Mouse (Mus musculus) inflammation-experienced regulatory T-cells, adult 6 months (primary cell): ENCODE measurements around the gene Mrpl42. TPM values are rescaled to one million over a fixed set of nuclear protein-coding genes. Genes with fewer than 3 reads are reported as not detected.
"Not testable (repeated sequence)": the region's sequence is repeated elsewhere in the genome, so short reads cannot be mapped to it uniquely, and the experiment has no call there.

Experiments
- ATAC-seq: one replicate; pipeline ENCODE4 v1.8.0; 2017
- polyA plus RNA-seq, 3 experiments: library from polyadenylated mRNA; unstranded; fragments of 100-300 nt; shearing (Covaris generic); gene quantifications; one replicate each; pipeline ENCODE4 v1.2.1; 2017

The Mrpl42 gene
- 100 to 1,000 TPM; 164 to 240 (median 184) TPM for polyA plus RNA-seq

DNA sequence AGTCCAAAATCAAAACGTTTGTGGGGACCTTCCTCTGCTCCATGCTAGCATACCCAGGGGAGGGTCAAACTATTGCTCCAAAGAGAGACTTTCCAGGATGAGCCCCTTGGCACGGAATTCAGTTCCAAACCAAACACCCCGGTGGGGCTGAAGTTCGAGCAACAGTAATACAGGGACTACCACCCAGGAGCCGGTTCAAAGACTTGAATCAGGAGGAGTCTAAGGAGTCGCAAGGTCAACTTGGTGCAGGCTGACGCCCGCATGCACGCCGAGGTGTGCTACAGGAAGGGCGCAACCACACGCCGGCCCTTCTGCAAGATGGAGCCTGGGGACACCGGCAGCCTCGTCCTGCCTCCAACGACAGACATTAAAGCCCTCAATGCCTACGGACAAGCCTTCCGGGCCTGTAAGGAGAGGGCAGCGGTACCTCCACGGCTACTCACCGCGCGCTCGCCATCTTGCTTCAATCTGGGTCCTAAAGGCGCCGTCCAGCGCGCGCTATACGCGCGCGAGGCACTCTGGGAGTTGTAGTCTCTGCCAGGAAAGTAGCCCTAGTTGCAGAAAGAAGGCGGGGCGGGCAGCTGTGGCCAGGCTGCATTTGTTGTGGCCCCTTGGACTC is at the start of gene Mrpl42:
Mrpl42 (minus strand) TSS at position 478 of the 619 bp plus-strand sequence.
- ATAC-seq, result peak; percentile 96

- peak; percentile 38 for ATAC-seq
These were observed 48.8 kb upstream of the Mrpl42 start for GRCm38 (mm10) chr10:95550506-95550905.

DNA sequence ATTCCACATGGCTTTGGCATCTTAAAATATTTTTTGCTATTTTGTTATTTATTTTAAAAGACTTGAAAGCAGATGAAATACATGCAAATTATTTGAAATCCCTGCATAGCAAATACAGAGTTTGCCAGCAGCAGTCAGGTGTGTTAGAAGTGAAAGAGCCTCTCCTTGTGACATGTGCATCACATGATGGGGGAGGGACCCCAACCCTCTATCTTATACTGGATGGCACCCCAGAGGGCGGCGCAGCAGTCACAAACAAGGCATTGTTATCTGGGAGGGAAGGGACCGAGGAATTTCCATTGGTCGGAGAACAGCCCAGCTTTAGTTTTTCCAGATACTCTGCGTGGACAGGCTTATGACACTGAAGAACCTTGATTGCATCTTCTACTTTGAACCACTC is 47.3 kb upstream of the Mrpl42 start:
- ATAC-seq, result not testable (repeated sequence)

DNA sequence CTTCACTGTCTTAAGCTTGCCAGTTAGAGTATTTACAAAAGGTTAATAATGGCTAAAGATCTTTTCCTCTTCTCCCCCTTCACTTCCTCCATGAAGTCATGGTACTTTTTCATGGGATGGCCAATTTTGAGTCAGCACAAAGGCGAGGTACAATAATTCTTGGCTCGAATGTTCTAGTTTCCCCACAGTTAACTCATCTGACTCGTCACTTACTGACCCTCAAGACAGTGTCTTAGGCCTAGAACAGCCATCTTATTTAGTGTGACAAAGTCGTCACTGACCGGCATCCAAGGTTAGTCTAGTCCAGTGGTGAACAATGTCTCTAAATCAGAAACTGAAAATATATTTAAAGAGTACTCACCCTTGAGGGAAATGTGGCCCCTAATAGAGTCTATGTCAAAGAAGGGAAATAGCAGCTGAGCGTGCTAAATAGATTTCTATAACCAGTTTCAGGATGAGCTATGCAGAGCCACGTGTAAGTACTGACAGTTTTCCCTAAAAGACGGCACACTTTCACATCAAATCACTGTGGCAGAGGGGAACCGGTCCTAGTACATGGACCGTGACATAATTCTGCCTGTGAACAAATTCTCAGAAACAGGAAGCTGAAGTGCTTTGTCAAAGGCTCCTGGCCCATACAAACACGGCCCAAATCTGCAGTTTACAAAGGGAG is 46.5 kb upstream of the Mrpl42 start:
- no peak for ATAC-seq

- no peak for ATAC-seq
These were observed 44.4 kb upstream of the Mrpl42 start for GRCm38 (mm10) chr10:95546178-95546577.

DNA sequence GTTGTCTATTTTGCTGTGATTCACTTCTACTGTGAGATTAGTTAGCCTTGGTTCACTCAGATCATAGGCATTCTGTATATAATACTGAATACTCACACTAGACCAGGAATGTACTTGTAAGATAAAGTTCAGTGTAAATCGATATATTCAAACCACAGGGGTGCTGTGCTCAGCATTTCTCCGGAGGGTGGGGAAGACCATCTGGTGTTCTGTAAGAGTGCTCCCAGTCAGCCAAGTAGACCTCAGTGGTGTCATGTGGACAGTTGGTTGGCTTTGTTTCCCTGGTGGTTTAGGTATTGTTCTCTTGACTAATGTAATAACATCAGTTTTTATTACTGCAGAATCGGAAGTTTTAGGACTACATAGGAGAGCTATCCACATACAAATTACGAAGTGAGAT is 43.3 kb upstream of the Mrpl42 start:
- no peak for ATAC-seq

- ATAC-seq, result no peak
These were observed 42.9 kb upstream of the Mrpl42 start for GRCm38 (mm10) chr10:95544651-95545050.

GRCm38 (mm10) chr10:95544004-95544403 is 42.3 kb upstream of the Mrpl42 start:
- ATAC-seq, result no peak

GRCm38 (mm10) chr10:95543377-95543776 is 41.6 kb upstream of the Mrpl42 start:
- no peak for ATAC-seq

DNA sequence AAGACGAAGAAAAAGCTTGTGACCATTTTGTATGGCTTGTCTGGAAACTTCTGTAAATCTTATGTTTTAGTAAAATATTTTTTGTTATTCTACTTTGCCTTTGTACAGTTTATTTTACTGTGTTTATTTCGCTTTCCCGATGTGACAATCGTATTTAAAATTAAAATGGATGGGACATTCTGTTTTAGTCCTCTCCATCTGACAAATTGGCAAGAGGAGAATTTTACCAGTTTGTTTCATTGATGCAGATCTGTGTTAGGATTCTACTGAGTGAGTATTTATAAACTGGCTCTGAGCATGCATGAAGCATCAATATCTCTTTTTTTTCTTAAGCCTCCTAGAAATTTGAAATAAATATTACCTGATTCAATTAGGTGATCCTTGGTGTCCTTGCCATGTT is 41.2 kb upstream of the Mrpl42 start:
- ATAC-seq, result no peak

- ATAC-seq, result no peak
These were observed 38.1 kb upstream of the Mrpl42 start for GRCm38 (mm10) chr10:95539841-95540240.

- ATAC-seq, result no peak
These were observed 37.5 kb upstream of the Mrpl42 start for GRCm38 (mm10) chr10:95539260-95539659.

DNA sequence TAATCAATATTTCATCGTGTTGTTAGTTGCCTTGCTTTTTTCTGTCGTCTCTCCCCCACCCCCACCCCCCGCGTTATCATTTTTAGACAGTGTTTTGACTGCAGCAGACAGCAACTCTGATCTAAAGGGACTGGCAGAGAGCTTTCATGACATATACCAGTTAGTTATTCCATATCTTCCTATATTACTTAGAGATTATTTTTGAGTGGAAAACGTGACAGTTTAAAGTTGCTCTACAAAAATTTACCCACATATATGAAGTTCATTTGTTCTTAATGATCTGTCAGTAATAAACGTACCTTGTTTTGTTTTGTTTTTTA is 34.4 kb upstream of the Mrpl42 start:
- ATAC-seq, result no peak

DNA sequence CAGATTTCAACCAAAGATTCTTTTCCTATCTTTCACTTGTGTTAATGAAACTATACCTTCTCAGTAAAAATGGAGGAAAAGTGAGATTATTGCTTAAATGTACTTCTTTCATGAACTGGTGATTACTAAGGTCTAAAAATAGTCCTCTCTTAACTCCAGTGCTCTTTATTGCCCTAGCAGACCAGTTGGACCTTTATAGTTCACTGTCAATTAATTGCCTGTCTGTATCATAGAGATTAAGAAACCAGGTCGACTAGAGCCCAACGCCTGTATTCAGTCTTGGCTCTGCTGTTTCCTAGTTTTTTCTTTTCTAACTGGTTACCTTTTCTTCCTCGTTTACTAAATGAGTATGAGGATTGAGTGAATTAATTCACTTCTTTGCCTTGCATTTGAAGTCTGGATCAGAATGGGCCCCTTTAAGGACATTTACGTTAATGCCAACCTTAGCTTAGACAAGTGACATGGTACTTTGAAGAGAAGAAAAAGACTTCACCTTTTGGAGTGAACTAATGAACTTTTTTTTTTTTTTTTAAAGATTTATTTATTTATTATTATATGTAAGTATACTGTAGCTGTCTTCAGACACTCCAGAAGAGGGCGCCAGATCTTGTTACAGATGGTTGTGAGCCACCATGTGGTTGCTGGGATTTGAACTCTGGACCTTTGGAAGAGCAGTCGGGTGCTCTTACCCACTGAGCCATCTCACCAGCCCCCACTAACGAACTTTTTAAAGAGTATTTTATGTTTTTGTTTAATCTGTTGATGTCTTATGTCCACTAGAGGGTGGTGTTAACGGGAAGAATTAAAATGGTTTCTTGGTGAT is 33.9 kb upstream of the Mrpl42 start:
- ATAC-seq, result no peak

- ATAC-seq, result no peak
These were observed 31.6 kb upstream of the Mrpl42 start for GRCm38 (mm10) chr10:95533382-95533781.

- ATAC-seq, result no peak
These were observed 31.2 kb upstream of the Mrpl42 start for GRCm38 (mm10) chr10:95532916-95533315.

GRCm38 (mm10) chr10:95530551-95531121 is 28.9 kb upstream of the Mrpl42 start:
- ATAC-seq, result peak; percentile 41

DNA sequence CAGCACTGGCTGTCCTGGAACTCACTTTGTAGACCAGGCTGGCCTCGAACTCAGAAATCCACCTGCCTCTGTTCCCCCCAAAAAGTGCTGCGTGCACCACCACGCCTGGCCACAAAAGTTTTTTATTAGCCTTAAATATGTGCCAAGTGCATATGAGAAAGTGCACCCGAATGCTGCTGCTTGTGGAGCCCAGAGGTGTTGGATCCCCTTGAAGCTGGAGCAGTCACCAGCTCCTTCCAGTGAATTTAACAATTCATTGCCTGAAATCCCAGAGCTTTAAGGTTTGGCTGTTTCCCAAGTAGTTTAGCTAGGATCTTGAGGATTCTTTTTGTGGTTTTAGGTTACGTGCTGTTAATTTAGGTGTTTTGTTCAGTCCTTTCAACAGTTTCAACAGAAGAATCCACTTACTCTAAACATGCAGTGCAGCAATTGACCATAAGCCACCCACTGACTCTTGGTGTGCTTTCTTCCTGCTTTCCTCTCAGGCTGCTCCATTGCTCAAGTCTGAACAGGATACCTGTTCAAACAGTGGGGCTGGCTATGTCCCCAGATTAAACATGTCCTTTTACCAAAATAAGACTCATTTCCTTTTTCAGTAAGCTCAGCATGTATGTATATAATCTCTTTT is 24.9 kb upstream of the Mrpl42 start:
- ATAC-seq, result peak; percentile 42

GRCm38 (mm10) chr10:95525871-95526270 is 24.1 kb upstream of the Mrpl42 start:
- no peak for ATAC-seq

DNA sequence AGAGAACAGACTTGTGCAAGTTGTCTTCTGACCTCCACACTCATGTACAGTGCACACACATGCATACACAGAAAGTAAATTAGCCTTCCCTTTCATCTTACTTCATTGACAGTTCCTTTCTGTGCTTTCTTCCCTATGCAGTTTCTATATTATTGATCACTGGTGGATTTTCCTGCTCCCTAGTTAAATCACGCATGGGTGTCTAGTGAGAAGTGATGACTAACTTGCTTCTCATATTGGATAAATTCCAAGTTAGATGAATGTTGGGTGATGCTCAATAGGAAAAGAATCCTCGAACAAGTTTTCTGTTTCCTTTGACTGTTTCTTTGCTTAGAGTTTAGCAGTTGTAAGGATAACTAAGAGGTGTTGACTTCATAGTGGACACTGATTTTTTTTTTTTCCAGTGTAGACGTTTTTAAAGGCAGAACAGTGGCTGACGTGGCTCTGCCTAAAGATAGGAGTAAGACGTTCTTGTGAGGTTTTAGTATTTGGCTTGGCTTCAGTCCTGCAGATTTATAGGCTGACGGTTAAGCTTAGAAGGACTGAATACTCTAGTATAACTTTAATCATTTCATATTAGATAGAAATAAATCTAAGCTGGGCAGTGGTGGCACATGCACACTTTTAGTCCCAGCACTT is 23.4 kb upstream of the Mrpl42 start:
- no peak for ATAC-seq

GRCm38 (mm10) chr10:95517656-95518055 is 15.9 kb upstream of the Mrpl42 start:
- no peak for ATAC-seq

DNA sequence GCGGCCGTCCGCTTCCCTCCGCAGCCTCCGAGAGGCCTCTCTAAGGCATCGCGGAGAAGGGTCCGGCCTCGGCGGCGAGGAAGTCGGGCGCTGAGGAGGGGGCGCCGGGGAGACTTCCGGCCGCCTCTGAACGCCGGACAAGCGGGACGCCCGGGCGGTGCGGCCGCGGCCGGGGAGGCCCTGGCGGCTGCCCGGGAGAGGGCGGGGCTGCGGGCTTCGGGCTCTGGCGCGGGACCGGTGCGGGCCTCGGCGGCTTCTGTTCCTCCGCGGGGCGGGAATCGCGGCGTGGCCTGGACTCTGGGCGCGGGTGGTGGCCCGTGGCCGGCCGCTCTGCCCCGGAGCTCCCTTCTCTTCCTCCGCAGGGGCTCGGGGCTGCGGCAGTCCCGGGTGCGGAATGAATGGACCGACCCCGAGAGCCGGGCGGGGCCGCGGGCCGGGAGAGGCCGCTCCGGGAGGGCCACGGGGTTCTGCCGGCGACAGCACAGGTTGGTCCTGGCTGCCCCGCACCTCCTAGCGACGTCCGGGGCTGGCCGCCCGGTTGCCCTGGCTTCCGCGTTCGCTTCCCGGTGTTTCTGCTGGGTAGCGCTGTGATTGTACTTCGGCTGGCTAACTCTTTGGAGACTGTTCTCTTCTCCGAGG is 13.7 kb upstream of the Mrpl42 start:
- ATAC-seq, result peak; percentile 22
